Mouse (Mus musculus) adrenal gland, postnatal 4 days (tissue): Measurements from ENCODE around the gene Mettl23. TPM values are rescaled to one million over a fixed set of nuclear protein-coding genes. Genes with fewer than 3 reads are reported as not detected.

Experiments
- DNase-seq, 2 experiments: peaks; one replicate each; pipeline ENCODE4 v3.0.0; 2021 to 2022; ENCODE audit warnings: low spot score in 2 of 2, mixed read lengths in 2 of 2
- long read RNA-seq, 2 experiments: library from polyadenylated mRNA; stranded (forward); transcript quantifications; one replicate each; pipeline ENCODE4 v2.0.0; 2021
- total RNA-seq, 2 experiments: library from RNA; stranded (reverse); gene quantifications; 2 replicates each; pipeline ENCODE4 v1.2.3; 2021

Mettl23 gene
- total RNA-seq: 10 to 100 TPM; 34.1 to 34.2 TPM
- long read RNA-seq, experiment 1, transcript Mettl23-201 (5 exons, 1,276 nt): major isoform, 10 of 37 reads
- long read RNA-seq, experiment 1, partial matches to known transcripts: 9 of 37 reads
- long read RNA-seq, experiment 1, other reads (novel, unspliced or antisense): 14 of 37 reads
- long read RNA-seq, experiment 2, transcript Mettl23-201 (5 exons, 1,276 nt): major isoform, 12 of 51 reads
- long read RNA-seq, experiment 2, partial matches to known transcripts: 6 of 51 reads
- long read RNA-seq, experiment 2, other reads (novel, unspliced or antisense): 31 of 51 reads

- peak; percentile 88 to 94 for DNase-seq
These were observed at the start of gene Mettl23, which contains the start of gene Jmjd6 for GRCm38 (mm10) chr11:116843261-116844233. Gene Mettl23 (plus strand): TSS chr11:116843278. Gene Jmjd6 (minus strand): TSS chr11:116843449.

- no peak for DNase-seq
These were observed 43.7 kb upstream of the Mettl23 start for GRCm38 (mm10) chr11:116799364-116799763.

GRCm38 (mm10) chr11:116801106-116801505 is 42.0 kb upstream of the Mettl23 start:
- DNase-seq: no peak

DNA sequence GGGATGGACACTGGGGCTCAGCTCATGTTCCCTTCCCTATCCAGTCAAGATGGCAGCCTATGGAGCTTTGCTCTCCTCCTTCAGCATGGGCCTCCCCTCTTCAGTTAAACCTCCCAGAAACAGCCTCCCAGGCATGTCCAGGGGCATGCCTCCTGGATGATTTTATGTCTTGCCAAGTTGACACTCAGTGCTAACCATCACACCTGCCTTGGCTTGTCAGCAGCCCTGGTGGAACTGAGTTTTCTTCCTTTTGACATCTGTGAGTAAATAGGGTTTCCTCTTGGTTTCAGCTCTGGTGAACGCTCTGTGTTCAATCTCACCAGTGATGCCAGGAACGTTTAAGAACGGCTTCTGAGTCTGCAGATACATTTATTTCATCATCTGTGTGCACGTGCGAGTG is 40.4 kb upstream of the Mettl23 start:
- no peak for DNase-seq

DNA sequence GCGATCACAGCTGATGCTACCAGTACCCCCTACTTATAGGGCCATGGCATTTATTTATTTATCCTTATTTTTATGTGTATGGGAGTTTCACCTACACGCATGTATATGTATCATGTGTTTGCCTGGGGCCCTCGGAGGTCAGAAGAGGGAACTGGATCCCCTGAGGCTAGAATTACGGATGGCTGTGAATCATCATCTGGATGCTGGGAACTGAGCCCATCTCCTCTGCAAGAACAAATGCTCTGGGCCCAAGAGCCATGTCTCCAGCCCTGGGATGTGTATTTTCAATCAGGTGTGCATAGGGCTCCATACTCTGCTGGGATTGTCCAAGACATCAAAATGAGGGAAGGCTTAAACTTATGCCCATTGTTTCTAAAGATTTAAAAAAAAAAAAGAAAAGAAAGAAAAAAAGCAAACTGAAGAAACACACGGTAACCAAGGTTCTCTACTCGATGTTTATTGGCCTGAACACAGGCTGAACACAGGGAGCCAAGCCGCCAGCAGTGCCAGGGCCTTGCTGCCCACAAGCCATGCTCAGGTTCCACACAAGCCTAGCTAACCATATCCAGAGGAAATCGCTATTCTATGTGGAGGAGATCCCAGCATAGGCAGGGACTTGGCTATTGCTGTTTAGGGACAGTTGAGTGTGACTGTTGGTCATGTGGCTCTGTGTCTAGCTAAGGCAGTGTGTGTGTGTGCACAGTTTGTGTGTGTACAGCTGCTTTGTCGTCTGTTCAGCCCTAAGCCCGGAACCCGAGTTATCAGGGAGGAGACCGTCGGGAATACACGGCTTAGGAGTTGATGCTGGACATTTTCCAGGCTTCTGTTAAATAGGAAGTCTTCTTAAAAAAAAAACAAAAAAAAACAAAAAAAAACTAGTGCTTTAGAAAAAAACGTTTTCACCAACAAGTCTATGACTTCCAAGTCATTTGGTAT is 36.7 kb upstream of the Mettl23 start:
- no peak for DNase-seq

DNA sequence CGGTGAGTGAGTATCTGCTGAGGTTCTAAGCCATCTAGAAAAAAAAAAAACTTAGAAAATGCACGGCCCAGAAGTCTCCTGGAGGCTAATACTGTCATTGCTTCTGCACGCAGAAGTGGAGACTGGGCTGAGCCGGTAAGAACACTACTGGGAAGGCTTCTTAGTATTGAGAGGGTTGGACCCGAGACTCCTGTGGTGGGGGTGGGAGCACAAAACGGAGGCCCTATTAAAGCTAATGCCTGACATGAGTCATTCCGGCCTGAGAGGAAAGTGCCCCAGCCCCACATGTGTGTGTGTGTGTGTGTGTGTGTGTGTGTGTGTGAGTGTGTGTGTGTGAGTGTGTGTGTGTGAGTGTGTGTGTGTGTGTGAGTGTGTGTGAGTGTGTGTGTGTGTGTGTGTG is 36.0 kb upstream of the Mettl23 start:
- DNase-seq: no peak

DNA sequence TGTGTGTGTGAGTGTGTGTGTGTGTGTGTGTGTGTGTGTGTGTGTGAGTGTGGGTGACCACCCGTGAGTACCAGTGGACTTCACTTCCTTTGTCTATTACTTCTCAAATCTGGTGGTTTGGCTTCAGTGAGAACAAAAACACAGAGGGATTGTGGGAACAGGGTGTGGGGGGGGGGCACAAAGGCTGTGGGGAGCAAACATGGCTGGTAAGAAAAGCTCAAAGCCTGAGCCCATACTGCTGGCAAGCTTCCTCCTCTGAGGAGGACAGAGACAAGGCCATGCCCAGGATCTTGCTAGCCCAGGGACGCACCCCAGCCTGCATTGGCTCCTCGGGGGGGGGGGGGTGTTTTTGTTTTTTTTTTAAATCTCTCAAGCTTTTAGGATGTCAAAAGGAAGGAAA is 35.6 kb upstream of the Mettl23 start:
- DNase-seq: no peak

DNA sequence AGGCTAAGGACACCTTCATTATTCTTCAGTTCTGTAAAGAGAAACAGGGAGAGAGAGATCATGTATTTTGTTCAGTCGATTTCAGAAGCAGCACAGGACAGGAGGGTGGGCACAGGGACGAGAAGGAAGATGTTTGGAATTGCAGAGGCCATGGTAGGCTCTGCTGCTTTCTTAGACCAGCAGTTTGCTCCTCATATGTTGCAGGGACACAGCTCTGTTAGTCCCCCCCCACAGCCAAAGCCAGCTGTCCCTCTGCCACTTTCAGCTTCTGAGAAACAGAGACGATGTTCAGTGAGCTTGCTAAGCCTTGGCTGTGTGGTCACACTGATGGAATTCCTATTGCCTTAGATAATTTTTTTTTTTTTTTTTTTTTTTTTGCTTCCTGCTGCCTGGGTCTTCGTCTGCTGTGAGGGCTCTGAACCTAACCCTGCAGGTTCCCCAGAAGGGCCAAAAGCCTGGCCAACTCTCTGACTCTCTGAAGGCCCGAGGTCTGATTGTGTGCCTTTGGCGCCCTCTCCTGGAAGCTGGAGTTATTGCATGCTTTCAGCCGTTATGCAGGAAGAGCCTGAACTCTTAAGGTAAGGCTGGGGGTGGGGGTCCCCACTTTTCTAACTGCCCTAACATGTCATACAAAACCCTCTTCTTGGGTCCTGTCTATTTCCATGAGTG is 35.0 kb upstream of the Mettl23 start:
- peak; percentile 64 to 81 for DNase-seq

- DNase-seq: no peak
These were observed 34.2 kb upstream of the Mettl23 start for GRCm38 (mm10) chr11:116808811-116809395.

- DNase-seq: no peak
These were observed 33.6 kb upstream of the Mettl23 start for GRCm38 (mm10) chr11:116809520-116809919.

DNA sequence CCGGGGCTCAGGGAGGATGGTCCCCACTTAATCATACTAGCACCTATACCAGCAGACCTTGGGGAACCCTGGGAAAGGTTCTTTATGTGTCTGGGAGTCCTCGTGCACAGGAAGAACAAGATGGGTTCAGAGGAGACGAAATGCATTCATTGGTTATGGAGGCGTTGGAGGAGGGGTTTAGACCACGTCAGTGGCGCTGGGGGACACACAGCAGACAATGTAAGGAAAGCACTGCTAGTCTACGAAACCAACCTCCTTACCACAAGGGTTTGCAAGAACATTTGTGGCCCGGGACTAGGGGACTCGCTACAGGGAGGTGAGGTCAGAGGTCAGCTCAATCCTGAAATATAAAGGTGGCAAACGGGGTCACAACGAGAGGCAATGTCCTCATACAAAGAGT is 32.5 kb upstream of the Mettl23 start:
- no peak for DNase-seq

GRCm38 (mm10) chr11:116810983-116811901 is 31.8 kb upstream of the Mettl23 start:
- no peak for DNase-seq

DNA sequence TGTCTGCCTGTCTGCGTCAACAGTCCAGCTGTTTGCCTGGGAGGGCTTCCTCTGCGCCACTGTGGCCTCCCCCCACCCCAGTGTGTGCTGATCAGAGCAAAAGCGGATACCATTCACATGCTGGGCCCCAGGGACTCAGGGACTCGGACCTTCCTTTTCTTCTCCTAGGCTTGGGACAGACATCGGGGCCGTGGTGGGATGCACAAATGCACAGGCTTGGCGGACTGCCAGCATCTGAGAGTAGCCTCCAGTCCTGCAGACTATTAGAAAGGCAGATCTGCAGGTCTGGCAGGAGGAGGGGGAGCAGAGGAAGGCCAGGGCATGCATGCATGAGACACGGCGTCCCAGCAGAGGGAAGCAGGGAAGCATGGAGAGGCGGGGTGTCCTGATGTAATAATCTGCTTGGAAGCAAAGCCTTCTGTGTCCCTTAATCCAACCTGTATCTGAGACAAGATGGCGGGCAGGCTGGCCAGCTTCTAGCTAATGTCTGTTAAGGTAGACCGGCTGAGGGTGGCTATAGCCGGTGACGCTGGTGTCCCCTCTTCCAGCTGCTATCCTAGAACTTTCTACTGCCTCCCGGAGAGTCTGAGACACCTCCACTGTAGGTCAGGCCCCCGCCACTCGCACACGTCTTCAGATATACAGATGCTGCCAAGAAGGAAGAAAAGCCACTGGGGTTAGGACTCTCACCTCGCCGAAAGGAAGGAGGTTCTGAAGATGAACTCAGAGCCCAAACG is 30.1 kb upstream of the Mettl23 start:
- DNase-seq: no peak

DNA sequence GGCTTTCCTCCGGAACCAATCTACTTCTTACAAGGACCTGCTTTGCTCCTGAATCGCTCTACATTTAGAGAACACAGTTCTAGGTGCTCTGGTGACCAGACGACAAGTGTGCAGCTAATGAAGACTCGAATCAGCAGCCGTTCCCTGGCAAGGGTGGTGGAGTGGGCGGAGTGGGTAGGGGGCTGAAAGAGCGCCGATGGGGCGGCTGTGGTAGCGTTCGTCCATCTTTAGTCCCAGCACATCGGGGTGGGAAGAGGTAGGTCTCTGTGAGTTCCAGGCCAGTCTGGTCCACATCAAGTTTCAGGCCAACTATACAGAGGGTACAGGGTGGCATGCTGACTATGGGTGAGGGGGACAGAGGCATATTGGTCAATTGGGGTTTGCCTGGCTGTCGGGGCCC is 29.5 kb upstream of the Mettl23 start:
- DNase-seq: no peak

DNA sequence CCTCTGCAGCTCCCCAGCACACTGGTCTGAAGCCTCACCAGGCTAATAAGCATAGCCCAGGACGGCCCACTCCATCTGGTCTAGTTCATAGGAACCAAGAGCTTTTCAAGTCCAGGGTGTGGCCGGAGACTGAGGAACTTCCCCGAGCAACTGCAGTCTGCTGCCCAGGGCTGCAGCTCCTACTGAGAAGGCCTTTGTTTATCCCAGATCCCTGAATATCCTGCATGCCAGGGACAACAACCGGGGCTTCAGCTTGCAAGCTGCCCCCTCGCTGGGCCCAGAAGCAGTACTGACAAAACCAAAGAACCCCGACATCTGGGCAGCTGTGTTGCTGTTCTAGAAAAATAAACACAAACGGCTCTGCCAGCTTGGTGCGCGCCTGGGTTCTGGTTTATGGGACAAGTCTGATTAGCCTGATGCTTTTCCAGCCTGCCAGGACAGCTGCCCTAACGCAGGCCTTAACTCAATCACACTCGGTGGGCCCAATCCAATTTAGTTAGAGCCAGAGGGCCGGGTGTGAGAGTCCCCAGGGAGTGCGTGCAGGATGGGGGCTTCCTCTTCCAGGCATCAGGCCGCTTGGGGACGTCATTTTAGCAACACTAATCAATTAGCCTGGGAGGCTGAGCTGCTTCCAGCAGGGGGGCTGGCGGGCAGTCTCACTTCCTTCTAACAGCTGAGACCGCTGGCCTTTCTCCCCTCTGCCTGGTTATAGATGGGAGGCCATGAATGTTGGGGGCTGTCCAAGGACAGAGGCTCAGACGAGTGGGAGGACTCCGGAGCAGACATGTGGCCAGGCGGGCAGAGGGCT is 28.8 kb upstream of the Mettl23 start:
- DNase-seq: no peak

DNA sequence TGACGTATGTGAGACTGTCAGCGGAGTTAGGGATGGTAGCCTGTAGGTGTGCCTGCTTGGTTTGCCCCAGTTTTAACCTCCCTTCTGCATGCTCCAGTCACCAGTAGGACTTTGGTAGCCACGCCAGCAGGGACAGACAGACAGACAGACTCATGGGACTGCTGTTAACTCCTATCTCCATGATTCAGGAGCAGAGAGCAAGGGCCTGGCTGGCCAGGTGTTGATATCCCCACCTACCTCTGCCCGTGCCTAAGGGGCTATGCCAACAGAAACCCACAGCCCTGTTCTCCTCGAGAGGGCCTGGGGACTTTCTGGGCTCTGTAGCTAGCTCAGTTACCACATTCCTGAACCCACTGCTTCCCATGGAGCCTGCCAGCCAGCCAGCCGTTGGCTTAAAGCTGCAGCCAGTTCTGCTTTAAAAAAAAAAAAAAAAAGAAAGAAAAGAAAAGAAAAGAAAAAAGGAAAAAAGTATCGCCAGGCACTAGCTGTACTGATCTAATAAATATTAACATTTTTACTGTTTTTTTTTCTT is 28.1 kb upstream of the Mettl23 start:
- DNase-seq: no peak

GRCm38 (mm10) chr11:116816769-116817168 is 26.3 kb upstream of the Mettl23 start:
- no peak for DNase-seq
